Mouse (Mus musculus) left cerebral cortex, postnatal 4 days (tissue): ENCODE data around the gene Pdha2. TPM values are rescaled to one million over a fixed set of nuclear protein-coding genes. Genes with fewer than 3 reads are reported as not detected.

Source experiments
- DNase-seq: peaks from one replicate; pipeline ENCODE4 v3.0.0-alpha.2; 2022
- intact Hi-C: fragments of 180-260 bp; cut with DNase I; formaldehyde crosslinking; loops from one replicate; pipeline ENCODE4 v1.15.1; 2025
- total RNA-seq, 2 experiments: library from RNA; stranded (reverse); gene quantifications; 2 replicates each; pipeline ENCODE4 v1.2.3; 2021

Gene Pdha2
- total RNA-seq: not detected

DNA sequence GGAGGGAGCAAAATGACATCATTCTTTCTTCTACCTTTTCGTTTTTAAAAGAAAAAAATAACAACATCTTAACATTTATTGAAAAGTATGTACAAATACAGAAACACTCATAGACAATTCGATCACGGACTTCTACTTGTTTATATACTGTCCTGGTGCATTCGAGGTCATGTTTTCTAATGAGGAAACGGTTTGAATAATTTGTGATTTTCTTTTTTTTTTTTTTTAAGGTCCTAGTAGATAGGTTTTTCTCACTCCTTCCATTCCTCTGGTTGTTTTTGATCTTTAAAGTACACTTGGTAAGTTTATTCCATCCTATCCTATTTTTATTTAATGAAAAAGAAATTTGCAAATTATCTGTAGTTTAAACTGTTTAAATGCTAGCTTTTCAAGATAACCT lies at the start of gene Pdha2:
Gene Pdha2, minus strand, starts transcription at position 101 of the 400 bp plus-strand sequence.
- no peak for DNase-seq
- intact Hi-C loops: no loop called here

DNA sequence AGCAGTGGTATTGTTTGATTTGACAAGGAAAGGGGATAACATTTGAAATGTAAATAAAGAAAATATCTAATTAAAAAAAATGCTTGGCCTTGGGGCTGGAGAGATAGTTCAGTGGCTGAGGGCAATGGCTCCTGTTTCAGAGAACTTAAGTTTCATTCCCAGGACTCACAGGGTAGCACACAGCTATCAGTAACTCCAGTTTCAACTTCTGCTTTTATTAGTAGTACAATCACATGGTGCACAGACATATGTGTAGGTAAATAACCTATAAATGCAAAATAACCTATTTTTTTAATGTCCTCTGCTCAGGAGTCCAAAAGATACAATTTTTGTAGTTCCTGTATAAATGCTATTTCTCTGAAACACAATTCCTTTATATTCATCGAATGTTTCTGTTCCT lies 48.4 kb upstream of the Pdha2 start:
- no peak for DNase-seq
- intact Hi-C loops: no loop called here

DNA sequence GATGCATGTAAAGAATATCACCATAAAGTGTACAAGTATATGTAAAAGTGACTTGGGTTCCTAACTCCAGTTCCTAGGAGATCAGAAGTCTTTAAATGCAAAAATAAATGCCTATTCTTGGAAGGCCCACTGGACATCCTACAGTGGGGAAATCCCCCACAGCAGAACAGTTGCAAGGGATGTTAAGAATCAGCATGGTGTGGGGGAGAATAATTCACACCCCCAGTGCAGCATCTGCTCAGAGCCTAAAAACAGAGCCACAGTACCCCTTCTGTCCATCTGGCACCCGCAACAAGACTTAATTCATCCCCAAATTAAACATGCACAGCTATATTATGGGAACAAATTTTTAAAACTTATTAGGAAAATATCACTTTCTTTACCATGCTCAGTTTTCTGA lies 39.3 kb upstream of the Pdha2 start:
- intact Hi-C loops: no loop called here

DNA sequence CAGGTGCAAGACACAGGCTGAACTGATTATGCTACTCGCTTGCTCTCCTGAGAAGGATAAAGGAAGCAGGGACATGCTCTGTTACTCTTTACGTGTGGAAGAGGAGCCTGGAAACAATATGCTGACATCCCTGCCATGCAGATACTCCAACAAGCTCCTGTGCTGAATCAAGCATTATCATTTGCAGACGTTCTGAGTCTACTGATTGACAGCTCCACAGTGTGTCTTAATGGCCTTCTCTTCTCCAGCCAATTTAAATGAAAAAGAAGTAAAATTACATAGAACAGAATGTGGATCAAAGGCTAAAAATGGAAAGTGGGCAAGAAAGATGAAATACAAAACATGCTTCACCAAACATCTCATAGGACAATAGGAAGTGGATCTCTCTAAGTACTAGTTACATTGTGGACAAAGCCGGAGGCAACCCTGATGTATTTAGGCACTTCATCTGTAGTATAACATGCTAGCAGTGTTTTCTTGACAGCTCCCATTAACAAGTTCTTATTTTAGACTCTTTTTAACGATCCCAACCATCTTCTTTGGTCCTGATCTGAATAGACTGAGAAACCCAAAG lies 32.7 kb upstream of the Pdha2 start:
- intact Hi-C loops: no loop called here

More for the DNA sequence above, 39.3 kb upstream of the Pdha2 start:
- peak; percentile 8 for DNase-seq

DNA sequence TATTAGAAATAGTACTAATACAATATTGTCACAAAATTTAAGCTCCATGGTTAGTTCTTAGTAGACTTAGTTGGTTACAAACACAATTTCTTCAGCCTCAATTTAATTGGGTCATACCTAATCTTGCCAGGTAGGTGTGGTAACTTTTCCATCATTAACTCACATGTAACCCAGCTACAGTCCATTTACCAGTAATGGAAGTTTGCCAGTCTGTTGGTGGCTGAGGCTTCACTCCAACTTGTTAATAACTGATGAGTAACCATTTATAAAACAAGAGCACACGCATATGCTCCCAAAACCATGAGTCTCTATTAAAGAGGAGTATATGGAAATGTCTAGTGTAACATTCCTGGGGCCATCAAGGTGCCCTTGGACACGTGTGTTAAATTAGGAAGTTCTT lies 25.9 kb upstream of the Pdha2 start:
- DNase-seq: no peak
- intact Hi-C loops: no loop called here

More for the DNA sequence above, 32.7 kb upstream of the Pdha2 start:
- no peak for DNase-seq

DNA sequence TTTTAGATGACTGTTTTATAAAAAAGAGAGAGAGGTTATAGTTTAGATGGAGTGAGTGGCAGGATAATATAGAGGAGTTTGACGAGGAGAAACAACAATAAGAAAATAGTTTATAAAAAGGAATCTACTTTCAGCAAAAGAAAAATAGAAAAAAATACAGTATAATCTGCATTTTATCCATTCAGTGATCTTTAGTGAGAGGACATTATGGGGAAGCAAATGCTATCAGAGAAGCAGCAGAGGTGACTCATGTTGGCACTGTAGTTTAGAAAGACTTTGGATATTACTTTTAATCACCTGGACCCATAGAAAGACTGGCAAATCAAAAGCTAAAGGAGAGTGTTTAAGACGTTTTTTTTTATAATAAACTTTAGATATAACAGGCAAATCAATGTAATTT lies 17.0 kb upstream of the Pdha2 start:
- no peak for DNase-seq
- intact Hi-C loops: no loop called here

DNA sequence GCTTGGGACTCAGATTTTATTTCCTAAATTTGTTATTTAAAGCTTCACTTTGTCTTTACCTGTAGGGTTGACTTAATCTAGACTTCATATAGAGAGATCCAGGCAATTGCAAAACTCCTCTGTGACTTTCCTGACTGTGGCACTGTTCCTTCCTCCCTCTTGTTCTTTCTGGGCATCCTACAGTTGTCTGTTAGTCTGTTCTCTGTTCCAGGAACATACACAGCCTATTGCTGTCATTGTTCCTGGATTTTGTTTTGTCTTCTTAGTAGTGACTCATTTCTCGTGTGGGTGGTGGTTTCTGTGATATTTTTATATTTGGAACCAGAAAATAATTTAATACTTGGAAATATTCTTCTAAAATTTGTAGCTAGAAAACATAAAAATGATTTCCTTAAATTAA lies 10.2 kb upstream of the Pdha2 start:
- intact Hi-C loops: no loop called here
- no peak for DNase-seq

DNA sequence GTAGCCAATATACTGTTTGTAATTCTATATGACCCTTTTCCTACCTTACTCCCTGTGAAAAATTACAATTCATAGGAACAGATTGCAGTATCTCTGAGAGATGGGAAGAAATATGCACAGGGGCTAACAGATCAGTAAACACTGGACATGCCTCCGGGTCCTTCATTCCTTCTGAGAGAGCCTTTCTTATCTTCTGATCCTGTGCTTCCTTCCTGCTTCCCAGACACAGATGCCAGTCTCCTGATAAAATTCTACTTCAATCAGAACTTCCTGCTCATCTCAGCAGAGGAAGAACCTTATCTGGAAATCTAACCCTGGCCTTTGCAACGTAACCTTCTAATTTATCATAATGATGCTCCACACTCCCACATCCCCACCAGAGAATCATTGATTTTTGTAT lies 6.4 kb upstream of the Pdha2 start:
- intact Hi-C loops: no loop called here
- no peak for DNase-seq

DNA sequence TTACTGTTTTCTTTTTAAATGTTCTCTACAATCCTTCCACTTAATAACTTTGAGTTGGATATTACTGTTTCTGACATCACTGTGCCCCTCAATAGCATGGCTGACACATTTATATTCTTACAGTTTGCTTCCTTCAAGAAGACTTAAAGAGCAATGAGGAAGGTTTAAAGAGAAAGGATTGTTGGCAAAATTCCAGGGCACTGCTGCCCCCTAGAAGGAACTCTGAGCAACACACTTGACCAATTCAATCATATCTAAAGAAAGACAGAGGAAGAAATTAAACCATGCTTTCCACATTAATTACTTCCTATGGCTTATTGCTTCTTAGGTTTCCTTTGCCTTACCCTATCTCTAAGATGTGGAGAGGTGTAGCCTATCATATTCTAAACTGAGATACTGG lies 4.8 kb upstream of the Pdha2 start:
- intact Hi-C loops: no loop called here
- peak; percentile 8 for DNase-seq

DNA sequence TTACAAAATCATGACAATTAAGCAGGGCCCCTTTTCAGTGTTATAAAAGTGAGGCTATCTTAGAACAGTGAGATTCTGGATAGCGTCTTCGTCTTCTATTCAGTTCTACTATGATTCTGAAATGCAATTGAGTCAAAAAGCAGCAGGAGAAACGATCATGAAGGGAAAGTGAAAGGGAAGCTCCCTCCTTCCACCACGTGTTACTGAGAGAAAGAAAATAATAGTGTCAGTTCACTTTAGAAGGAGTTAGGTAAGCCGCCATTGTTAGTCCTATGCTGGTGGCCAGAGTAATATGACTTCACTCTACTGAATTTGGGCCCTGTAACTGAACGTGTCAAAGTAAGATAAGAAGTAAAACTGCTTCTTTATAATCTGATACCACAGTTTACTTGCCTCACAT lies 4.1 kb upstream of the Pdha2 start:
- DNase-seq: no peak
- intact Hi-C loops: no loop called here

DNA sequence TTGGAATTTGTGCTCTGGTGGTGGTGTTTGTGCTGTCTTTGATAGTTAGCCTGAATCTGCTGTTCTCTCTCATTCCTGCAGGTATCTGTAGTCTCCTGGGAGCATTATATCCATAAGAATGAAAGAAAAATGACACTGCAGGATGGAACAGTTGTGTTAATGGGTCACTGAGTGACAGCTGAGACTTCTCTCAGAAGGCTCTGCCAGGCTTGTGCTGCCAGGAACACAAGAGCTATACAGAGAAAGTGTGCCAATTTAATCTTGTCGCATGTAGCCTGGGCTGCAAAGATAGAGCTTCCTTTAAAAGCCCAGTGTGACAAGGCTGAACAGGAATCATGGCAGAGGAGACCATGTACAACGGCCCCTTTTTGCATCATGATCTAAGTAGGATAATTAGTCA lies 2.6 kb upstream of the Pdha2 start:
- DNase-seq: peak; percentile 17
- intact Hi-C loops: no loop called here

DNA sequence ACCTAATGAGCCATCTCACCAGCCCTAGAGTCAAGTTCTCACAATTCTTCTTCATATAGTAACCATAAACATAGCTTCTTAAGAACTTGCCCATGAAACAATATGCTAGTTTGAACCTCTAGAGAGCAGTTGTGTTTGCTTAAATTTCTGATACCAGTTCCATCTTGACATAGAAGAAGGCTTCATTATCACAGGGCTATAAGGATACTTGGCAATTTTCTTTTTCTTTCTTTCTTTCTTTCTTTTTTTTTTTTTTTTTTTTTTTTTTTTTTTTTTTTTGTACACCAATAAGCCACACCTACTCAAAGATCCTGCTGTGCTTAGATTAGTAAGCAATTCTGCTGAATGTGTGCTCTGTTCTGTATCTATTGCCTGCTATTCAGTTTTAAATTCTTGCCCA lies 2.0 kb upstream of the Pdha2 start:
- intact Hi-C loops: no loop called here
- DNase-seq: no peak

DNA sequence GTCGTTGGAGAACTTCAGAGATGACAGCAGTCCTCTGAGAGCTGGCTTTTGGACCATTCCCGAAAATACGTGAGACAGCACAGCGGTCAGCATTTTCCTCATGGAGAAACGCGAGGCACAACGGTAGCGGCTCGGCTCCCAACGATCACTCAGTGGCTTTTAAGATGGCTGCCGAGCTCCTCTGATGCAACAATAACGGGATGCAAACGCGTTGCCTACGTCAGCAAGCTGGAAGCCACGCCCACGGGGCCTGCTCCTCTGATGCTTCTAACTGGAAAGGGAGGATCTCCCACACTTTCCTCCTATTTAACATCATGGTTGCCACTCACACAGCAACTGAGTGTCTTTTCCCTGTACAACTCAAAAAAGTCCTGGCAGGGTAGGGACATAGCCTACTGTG lies 511 bp downstream of the Pdha2 start:
- no peak for DNase-seq
- intact Hi-C loops: no loop called here

DNA sequence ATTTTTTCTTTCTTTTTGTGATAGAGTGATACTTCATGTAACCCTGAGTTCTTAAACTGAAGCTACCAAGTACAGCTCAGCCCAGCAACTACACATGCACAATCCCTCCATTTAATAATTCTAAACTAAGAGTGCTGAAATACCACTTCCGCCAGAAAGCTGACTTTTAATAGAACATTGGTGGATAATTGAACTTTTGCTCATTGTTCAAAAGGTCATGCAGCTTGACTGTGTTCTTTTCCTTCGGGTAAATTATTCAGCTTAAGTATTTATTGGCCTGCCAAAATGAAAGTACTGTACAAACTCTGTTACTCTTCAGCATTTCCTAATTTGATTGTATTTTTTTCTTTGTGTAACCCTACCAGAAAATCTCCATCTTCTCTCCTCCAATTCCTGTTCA lies 10.4 kb downstream of the Pdha2 start:
- no peak for DNase-seq
- intact Hi-C loops: no loop called here

DNA sequence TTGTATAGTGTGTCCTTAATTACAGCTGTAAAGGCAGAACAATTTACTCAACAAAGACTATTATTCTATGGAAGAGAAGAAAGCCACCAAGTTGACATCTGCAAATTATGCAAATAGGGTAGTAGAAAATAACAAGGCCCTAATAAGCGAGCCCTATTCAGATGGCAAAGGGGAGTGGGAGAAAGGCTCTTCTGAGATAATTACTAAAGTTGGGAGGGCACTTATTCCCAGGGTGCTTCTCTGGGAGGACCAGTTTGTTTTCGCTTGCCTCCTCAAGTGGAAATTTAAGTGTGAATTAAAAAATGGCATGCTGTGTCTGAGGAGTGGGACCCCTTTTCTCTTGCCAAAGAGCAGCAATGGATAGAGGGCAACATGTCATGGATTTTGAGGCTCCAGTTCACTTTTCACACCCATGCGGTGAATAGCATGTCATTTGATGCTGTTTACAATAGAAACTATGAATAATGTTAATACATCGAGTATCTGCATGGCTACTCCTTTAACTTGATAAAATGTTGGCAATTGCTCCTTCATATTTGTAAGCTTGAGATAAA lies 14.8 kb downstream of the Pdha2 start:
- peak; percentile 8 for DNase-seq
- intact Hi-C loops: no loop called here

DNA sequence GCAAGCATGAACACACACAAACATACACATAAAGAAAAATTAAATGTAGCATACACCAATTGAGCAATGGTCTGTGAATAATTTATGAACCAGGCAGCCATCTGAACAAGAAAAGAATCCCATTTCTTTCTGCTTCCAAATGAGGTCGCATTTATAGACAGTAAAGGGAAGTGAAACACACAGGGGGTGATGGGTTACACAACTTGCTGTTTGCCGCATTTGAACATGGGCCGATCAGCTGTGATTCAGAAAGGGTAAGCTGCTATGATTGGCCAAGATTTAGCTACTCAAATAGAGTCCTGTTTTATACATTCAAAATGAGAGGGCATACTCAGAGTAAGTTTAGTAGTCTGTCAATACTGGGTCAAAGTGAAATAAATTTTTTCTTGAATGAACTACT lies 20.5 kb downstream of the Pdha2 start:
- intact Hi-C loops: no loop called here
- no peak for DNase-seq

DNA sequence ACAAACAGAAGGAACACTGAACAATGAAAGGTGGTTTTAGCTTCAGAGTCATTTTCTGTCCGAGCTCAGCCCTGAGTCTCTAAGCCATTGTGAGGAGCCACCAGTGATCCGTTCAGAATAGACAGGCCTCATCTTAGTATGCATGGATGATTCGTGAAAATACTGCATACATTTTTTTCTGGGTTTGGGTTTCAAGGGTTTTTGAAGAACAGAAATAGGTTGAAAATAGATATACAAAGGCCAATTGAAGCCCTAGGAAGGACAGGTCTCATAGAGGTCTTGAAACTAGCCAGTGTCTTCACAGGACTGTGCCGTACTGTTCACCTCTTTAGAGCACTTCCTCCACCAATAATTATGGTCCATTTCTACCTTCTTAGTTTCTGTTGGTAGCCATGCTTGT lies 21.7 kb downstream of the Pdha2 start:
- DNase-seq: no peak
- intact Hi-C loops: no loop called here

DNA sequence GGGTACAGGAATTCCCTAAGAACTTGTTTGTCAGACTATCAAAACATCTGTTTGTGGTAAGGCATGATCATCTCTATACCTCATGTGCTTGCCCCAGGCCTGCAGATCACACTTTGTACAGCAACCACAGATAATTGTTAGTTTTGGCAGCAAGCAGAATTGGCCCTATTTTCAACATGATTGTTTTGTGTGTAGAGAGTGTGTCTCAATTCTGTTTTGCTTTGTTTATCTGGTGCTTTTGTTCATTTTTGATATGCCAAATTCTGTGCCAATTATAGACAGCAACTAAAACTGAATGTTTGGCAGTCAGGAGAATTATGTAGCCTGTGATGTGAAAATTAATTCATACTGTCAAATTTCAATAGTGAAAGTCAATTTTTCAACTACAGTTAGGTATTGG lies 51.2 kb downstream of the Pdha2 start:
- DNase-seq: no peak
- intact Hi-C loops: no loop called here
